Mouse (Mus musculus) frontal cortex, postnatal 10 days (tissue): ENCODE measurements around the gene Oasl1.
"Not testable (repeated sequence)": the region's sequence is repeated elsewhere in the genome, so short reads cannot be mapped to it uniquely, and the experiment has no call there.

ENCODE experiments used
- DNase-seq, 2 experiments: peaks; one replicate each; pipeline ENCODE4 v3.0.0; 2022; ENCODE audit warnings: low spot score in 2 of 2, mixed read lengths in 1 of 2

Gene Oasl1

DNA sequence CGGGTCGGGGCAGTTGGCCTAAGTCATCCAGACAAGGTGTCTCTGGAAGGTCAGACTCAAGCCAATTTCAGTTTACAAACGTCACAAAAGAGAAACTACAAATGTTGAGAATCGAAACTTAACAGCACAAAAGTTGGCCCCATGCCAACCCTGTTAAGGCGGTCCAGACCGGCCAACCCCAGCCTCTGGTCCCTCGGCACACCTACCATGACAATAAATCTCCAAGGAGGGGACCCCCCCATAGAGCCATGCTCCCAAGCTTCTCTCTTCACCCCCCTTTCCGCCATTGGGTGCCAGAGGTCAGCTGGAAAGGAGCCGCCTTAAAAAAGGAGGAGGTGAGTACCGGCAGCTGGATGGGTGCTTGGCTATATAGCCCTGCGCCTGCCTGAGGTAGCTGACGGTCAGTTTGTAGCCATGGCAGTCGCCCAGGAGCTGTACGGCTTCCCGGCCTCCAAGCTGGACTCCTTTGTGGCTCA lies at the start of gene Oasl1:
TSS of gene Oasl1 (plus strand) at position 243 of the 476 bp plus-strand sequence.
- DNase-seq = no peak

GRCm38 (mm10) chr5:114875858-114876257 lies 47.2 kb upstream of the Oasl1 start:
- DNase-seq = no peak

- DNase-seq = no peak
These were observed 46.7 kb upstream of the Oasl1 start for GRCm38 (mm10) chr5:114876331-114876730.

- no peak for DNase-seq
These were observed 45.6 kb upstream of the Oasl1 start for GRCm38 (mm10) chr5:114877487-114877886.

GRCm38 (mm10) chr5:114879399-114879798 lies 43.6 kb upstream of the Oasl1 start:
- DNase-seq = no peak

DNA sequence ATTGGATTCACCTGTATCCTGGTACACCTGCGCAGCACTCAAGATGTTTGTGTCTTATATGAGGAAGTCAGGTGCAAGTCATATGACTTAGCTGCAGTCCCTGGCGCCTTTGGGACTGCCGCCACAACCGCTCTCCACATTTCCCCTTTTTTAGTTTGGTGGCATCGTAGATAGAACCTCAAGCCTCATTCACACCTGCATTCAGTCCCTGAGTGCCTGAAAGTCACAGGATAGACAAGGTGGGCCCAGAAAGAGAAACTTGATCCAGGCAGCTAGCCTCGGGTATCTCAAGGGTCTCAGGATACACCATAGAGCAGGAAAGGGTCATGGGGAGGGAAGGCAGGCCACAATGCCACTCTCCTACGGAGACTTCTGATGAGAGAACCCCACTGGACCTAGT lies 40.7 kb upstream of the Oasl1 start:
- not testable (repeated sequence) for DNase-seq

DNA sequence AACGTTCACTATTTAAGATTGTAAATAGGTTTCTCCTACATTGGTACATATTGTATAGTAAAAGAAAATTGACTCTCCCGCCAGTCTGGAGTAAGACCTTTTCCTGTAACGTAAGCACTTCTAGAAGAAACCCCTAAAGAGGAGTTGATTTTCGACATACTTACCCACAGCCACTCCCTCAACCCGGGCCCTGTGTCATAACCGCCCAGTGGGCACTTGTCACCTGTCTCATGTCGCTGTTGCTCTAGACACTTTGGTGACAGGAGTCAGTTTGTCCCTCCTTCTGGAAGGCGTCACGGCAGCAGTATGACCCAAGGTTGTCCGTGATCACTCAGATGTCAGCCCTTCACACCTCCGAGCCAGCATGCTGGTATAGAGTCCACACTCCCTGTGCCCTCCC lies 40.0 kb upstream of the Oasl1 start:
- DNase-seq = no peak

- DNase-seq = no peak
These were observed 36.2 kb upstream of the Oasl1 start for GRCm38 (mm10) chr5:114886801-114887200.

GRCm38 (mm10) chr5:114888995-114889394 lies 34.0 kb upstream of the Oasl1 start:
- DNase-seq = no peak

DNA sequence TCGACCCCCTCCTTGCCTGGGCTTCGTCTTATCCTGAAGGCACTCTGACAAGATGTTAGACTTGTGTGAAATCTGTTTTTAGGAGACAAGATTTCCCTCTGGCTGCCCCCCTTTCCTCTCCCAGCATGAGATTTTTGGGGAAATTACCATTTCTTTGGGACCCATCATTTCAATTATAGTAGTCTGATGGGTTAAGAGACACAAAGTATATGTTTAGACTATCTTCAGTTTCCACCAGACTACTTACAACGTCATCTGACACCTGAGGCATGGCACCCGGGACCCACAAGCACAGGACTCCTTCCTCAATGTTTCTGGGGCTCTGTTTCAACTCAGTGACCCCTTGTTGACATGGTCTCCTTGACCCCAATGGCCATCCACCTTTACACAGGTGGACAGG lies 27.5 kb upstream of the Oasl1 start:
- no peak for DNase-seq

- DNase-seq = no peak
These were observed 26.2 kb upstream of the Oasl1 start, which contains the start of gene Oasl2 for GRCm38 (mm10) chr5:114896688-114897373. Gene Oasl2 (plus strand): TSS chr5:114896936.

- no peak for DNase-seq
These were observed 25.7 kb upstream of the Oasl1 start for GRCm38 (mm10) chr5:114897374-114897793.

GRCm38 (mm10) chr5:114898857-114899256 lies 24.2 kb upstream of the Oasl1 start:
- DNase-seq = no peak

GRCm38 (mm10) chr5:114902413-114902812 lies 20.6 kb upstream of the Oasl1 start:
- peak in 1 of 2 experiments; percentile 20 for DNase-seq

GRCm38 (mm10) chr5:114908598-114909305 lies 14.3 kb upstream of the Oasl1 start:
- no peak for DNase-seq

- DNase-seq = no peak
These were observed 9.4 kb upstream of the Oasl1 start for GRCm38 (mm10) chr5:114913686-114914085.

- no peak for DNase-seq
These were observed 8.2 kb upstream of the Oasl1 start for GRCm38 (mm10) chr5:114914855-114915254.

DNA sequence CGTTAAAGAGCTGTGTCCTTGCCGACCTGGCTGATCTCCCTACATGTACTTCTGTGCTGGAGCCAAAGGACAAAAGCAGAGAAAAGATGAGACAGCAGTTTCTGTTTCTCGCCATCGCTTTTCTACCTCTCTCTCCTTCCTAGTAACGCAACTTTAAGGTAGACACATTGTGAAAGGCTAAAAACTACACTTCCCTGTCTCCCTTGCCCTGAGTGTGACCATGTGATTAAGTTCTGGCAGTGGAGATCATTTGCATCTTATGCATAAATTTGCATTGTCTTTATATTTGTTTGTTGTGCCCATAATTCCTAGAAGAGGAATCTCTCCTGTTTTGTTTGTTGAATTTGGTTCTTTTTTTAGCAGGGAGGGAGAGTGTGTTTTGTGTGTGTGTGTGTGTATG lies 7.2 kb upstream of the Oasl1 start:
- no peak for DNase-seq

DNA sequence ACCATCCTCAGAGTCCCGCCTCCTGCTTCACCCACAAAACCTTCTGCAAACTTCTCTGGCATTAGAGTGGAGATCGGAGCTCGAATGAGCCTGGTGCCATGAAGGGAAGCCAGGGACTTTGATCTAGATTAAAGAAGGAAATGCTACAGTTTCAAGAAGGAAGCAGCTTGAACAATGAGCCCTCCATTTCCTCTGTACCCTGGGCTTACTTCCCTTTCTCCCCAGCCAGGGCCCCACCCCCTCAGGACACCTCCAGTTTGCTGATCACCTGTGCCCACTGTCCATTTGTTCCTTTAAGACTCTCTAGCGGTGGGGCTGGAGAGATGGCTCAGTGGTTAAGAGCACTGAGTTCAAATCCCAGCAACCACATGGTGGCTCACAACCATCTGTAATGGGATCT lies 6.3 kb upstream of the Oasl1 start:
- no peak for DNase-seq

- DNase-seq = not testable (repeated sequence)
These were observed 5.7 kb upstream of the Oasl1 start for GRCm38 (mm10) chr5:114917357-114917756.

GRCm38 (mm10) chr5:114921551-114922365 lies 1.3 kb upstream of the Oasl1 start:
- no peak for DNase-seq

GRCm38 (mm10) chr5:114922366-114922731 lies 691 bp upstream of the Oasl1 start:
- no peak for DNase-seq
